Mouse (Mus musculus): Measurements from ENCODE around the gene Tas2r124.

Gene Tas2r124

DNA sequence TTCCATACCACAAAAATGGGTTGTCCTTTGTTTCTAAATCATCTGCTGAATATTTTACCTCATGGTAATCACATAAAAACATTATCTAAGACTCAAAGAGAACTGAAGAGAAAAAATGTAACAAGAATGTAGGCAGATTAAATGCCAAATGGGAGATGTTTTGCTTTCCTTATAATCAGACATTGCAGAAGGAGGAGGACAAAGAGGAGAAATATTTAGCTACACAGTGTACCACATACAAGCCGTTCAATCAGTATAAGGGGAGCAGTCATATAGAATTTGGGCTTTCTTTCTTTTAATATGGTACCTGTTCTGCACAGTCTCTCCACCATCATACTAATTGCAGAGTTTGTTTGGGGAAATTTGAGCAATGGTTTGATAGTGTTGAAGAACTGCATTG, at the start of gene Tas2r124:
Gene Tas2r124, plus strand, starts transcription at position 301 of the 400 bp plus-strand sequence.
- DNase-seq (ENCODE audit: low spot score in 2 of 2): no peak

DNA sequence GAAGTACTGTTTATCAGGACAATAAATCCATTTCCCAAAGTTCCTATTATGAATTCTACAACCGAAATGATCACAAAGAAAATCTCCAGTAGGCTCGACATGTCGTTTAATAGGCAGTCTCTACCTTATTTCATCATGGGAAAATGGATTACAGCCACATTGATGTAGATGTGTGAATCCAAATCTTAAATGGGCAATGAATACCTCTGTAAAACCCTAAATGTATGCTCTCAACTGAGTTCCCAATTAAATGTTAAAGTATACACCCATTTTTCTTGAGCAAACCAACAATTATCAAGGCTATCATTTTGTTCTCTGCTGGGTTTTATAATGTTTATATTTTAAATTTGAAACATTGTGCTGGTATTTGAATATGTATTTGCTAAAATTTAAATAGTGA, 42.7 kb upstream of the Tas2r124 start, which contains the start of gene Tas2r122:
Gene Tas2r122, minus strand, starts transcription at position 101 of the 400 bp plus-strand sequence.
- DNase-seq (ENCODE audit: low spot score in 2 of 2): no peak

DNA sequence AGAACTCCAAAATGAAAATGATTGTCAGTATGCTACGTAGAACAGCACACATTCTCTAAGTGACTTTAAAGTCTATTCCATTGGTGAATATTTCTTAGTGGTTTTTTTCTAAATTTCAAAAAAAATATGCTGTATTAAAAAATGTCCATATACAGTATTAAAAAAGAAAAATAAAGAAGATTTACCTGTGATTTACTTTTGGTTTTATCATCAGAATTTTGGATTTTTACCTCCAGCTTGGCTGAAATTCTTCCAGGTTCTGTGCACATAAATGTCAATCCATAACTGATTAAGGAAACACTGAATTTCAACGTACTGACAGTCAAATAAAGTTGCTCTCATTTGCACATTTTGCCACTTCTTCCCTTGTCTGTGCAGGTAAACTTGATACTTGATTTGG, 16.6 kb upstream of the Tas2r124 start, which contains the start of gene Tas2r115:
Gene Tas2r115, minus strand, starts transcription at position 101 of the 400 bp plus-strand sequence.
- DNase-seq (ENCODE audit: low spot score in 2 of 2): no peak

DNA sequence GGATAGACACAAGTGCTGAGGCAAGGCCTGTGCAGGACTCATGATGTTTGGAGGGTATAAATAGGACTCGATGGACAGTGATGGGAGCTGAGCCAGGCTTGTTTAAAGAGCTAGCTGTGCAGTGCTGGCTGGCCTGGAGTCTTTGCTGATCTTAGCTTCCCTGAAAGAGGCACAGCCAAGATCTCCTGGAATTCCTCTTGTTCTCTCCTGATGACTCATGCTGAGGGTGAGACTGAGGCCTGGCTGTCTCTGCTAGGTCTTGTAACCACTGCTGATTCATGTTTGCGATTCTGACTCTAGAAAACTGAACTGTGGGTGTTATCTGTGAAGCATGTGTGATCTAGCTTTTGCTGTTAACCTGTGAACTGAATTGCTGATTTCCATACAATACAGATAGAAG, 4.3 kb upstream of the Tas2r124 start:
- no peak for DNase-seq (ENCODE audit: low spot score in 2 of 2)

DNA sequence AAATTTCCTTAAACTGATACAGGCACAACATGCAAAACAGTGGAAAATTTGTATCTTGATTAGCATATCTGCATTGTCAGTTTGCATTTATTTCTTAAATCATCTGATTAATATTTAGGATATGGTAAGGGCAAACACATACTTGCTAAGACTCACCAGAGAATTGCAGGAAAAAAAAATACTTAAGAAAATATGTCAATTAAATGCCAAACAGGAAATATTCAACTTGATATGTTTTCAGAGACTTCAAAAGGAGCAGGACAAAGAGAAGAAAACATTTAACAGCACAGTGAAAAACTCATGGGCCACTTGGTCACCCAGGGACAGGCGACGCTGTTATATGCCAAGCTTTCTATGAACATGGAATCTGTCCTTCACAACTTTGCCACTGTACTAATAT, 7.3 kb downstream of the Tas2r124 start, which contains the start of gene Tas2r102:
Gene Tas2r102, plus strand, starts transcription at position 301 of the 400 bp plus-strand sequence.
- DNase-seq (ENCODE audit: low spot score in 2 of 2): no peak

DNA sequence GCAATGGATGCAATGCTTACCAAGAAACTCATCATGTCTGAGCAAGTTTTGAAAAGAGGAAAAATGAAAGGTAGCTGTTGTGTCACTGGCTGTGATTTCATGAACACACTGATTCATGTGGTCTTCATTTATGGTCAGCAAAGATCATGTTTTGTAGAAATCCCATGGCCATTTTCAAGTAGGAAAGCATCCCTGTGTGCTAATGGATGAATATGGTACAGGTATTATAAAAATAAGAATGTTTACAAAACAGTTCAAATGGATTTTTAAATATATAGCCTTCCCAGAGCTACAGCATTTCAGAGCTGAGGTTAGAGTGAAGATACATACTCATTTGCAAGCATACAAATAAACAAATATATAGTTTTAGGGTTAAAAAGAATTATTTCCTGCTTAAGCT, 23.5 kb downstream of the Tas2r124 start, which contains the start of gene Tas2r136:
Gene Tas2r136, minus strand, starts transcription at position 101 of the 400 bp plus-strand sequence.
- DNase-seq (ENCODE audit: low spot score in 2 of 2): no peak

DNA sequence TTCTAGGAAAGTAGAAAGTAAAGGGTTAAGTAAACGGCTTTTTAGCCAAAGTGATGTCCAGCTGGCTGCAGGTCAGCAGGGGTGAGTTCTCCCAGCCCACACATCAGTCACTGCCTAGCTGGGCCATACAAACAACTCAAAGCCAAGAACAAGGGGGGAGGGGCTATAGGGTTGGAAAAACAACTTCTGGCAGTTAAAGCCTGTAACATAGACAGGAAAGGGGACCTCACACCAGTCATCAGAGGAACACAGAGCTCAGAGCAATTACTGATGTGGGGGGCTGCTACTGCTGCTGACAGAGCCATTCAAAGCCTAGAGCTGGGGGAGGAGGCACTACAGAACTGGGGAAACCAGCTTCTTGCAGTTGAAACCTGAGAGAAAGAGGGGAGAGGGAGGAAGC, 40.9 kb downstream of the Tas2r124 start:
- DNase-seq (ENCODE audit: low spot score in 2 of 2): no peak

DNA sequence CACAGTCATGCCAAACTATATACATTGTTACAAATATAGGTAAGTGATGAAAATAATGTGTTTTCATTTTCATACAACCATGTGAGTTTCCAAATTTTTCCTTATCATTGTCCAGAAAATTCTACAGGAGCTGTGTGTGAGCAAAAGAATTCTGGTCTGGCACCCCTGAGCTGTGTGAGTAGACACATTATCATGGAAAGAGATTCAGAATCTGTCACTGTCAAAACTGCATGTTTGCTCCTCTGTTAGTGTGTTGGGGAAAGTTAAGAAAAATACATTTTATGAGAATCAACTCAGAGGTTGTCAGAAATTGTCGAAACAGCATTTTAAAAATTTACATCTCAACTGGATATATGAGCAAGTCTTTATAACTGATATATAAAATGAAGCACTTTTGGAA, 48.0 kb downstream of the Tas2r124 start, which contains the start of gene Tas2r117:
Gene Tas2r117, plus strand, starts transcription at position 301 of the 400 bp plus-strand sequence.
- no peak for DNase-seq (ENCODE audit: low spot score in 2 of 2)

All from right cerebral cortex, postnatal 10 days (tissue).